Comparison of ENCODE assay signal across 22 mouse cellular contexts in the genomic region with DNA sequence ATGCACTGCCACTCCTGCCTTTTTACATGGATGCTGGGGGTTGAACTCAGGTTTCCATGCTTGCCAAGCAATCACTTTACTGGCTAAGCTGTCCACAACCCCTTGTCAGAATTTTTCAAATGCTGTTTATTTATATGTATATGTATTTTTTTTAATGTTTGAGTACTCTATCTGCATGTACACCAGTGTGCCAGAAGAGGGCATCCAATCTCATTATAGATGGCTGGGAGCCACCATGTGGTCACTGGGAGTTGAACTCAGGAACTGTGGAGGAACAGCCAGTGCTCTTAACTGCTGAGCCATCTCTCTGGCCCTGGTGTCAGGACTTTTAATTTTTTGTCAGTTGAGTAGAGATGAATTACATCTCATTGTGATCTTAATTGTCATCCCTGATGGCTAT. TPM values are rescaled to one million over a fixed set of nuclear protein-coding genes. Genes with fewer than 3 reads are reported as not detected.
A peak's percentile ranks its signal among the peaks of the same experiment; 100 is the strongest.
DNase-seq lines count a peak whose midpoint lies in the region; ATAC-seq and TF ChIP-seq lines count a peak whose summit lies in the region.
"Had no signal": no experiment of that assay in that cellular context is flagged by ENCODE, and none has a peak within 500 bp of the region (broad histone marks: within the 10 kb centered on the region; RNA-seq: fewer than 3 reads in every experiment).

No protein-coding gene starts in this region.

- TF ChIP-seq CTCF in layer of hippocampus, adult 2 months (conservative IDR thresholded peaks at IDR 0.05): peak; percentile 49

- H3K27ac ChIP-seq in layer of hippocampus, adult 2 months: no peak overlapping the region
- no peak overlapping the region for H3K27ac ChIP-seq in forebrain, embryonic 14.5 days (ENCODE audit: low read depth, low read length)
- H3K27ac ChIP-seq: forebrain, embryonic 10.5 days; limb, embryonic 12.5 days; macrophage; midbrain, embryonic 15.5 days; neural tube, embryonic 13.5 days had no signal

- DNase-seq in layer of hippocampus, adult 2 months (ENCODE audit: low spot score in 2 of 2): no peak
- DNase-seq in layer of hippocampus, adult 11-12 months (ENCODE audit: low spot score): no peak
- peak; percentile 4 for DNase-seq in A20 (ENCODE audit: low read depth, low spot score)
- DNase-seq in ES-CJ7 (ENCODE audit: low read depth, low spot score): peak; percentile 2
- DNase-seq in cerebellum, postnatal 4 days (ENCODE audit: low spot score in 2 of 2): no peak
- DNase-seq in forebrain, embryonic 14.5 days (ENCODE audit: low spot score): no peak
- DNase-seq: cerebellum, adult 18-20 months; gastrocnemius, postnatal 36 days; layer of hippocampus, postnatal 36 days; lung, adult 2 months had no signal

- no peak overlapping the region for H3K4me3 ChIP-seq in layer of hippocampus, adult 2 months
- H3K4me3 ChIP-seq in forebrain, embryonic 14.5 days (ENCODE audit: low read depth, low read length): no peak overlapping the region
- H3K4me3 ChIP-seq: forebrain, embryonic 10.5 days; heart, embryonic 12.5 days; limb, embryonic 12.5 days; midbrain, embryonic 15.5 days; neural tube, embryonic 13.5 days had no signal

- no peaks in the 10 kb centered on the region for H3K4me1 ChIP-seq in forebrain, embryonic 14.5 days (ENCODE audit: control insufficient read depth, insufficient read depth, low read length)
- H3K4me1 ChIP-seq: forebrain, embryonic 10.5 days; heart, embryonic 12.5 days; limb, embryonic 12.5 days; midbrain, embryonic 15.5 days; neural tube, embryonic 13.5 days had no signal

- no peaks in the 10 kb centered on the region for H3K36me3 ChIP-seq in forebrain, embryonic 14.5 days (ENCODE audit: control insufficient read depth, insufficient read depth, low read length)
- H3K36me3 ChIP-seq: limb, embryonic 12.5 days; midbrain, embryonic 15.5 days; neural tube, embryonic 13.5 days had no signal

- H3K9me3 ChIP-seq in forebrain, embryonic 14.5 days (replicated peaks; ENCODE audit: control insufficient read depth, low read length): no peaks in the 10 kb centered on the region
- H3K9me3 ChIP-seq: forebrain, embryonic 10.5 days; G1E; heart, embryonic 12.5 days; limb, embryonic 12.5 days; midbrain, embryonic 15.5 days; neural tube, embryonic 13.5 days had no signal

- H3K4me2 ChIP-seq in forebrain, embryonic 14.5 days (ENCODE audit: low read length): no peak overlapping the region
- H3K4me2 ChIP-seq: heart, embryonic 12.5 days; limb, embryonic 12.5 days; midbrain, embryonic 15.5 days; neural tube, embryonic 13.5 days had no signal

- no peaks in the 10 kb centered on the region for H3K27me3 ChIP-seq in forebrain, embryonic 14.5 days (replicated peaks; ENCODE audit: control insufficient read depth, insufficient read depth, low read length)
- H3K27me3 ChIP-seq: heart, embryonic 12.5 days; limb, embryonic 12.5 days; midbrain, embryonic 15.5 days; neural tube, embryonic 13.5 days had no signal

- ATAC-seq in megakaryocyte progenitor cell, adult 5-6 weeks (replicated peaks; ENCODE audit: poor library complexity): peak; percentile 65
- no peak for ATAC-seq in forebrain, embryonic 14.5 days
- ATAC-seq: activated CD4-positive, CD25-positive, alpha-beta regulatory T cell, adult 4 months; inflammation-experienced regulatory T-cells, adult 6 months; midbrain, embryonic 15.5 days had no signal

- no peak overlapping the region for H3K9ac ChIP-seq in forebrain, embryonic 14.5 days (ENCODE audit: low read length)
- H3K9ac ChIP-seq: heart, embryonic 12.5 days; limb, embryonic 12.5 days; midbrain, embryonic 15.5 days; neural tube, embryonic 13.5 days had no signal

RNA-seq across cellular contexts. Expression of gene Pdzd11, which starts 26.5 kb away (rescaled TPM):
- total RNA-seq in layer of hippocampus, adult 2 months (2021): 10 to 100 TPM; 39.0 to 43.5 TPM
- total RNA-seq in megakaryocyte progenitor cell, adult 5-6 weeks (2015): 59.2 and 69.1 TPM in 2 replicates
- 27.6 and 34.6 TPM in 2 replicates for total RNA-seq in megakaryocyte progenitor cell, adult 5-6 weeks (2017)
- polyA plus RNA-seq in forebrain, embryonic 14.5 days (2014; fragmentation: Nextera tagmentation; extraction: Ambion mirVana): 136 and 161 TPM in 2 replicates

RNA-seq across cellular contexts. Expression of gene Kif4, which starts 27.3 kb away (rescaled TPM):
- under 1 TPM; 0.61 to 0.77 TPM for total RNA-seq in layer of hippocampus, adult 2 months (2021)
- 29.9 and 34.5 TPM in 2 replicates for total RNA-seq in megakaryocyte progenitor cell, adult 5-6 weeks (2015)
- 39.4 and 39.9 TPM in 2 replicates for total RNA-seq in megakaryocyte progenitor cell, adult 5-6 weeks (2017)
- polyA plus RNA-seq in forebrain, embryonic 14.5 days (2014; fragmentation: Nextera tagmentation; extraction: Ambion mirVana): 16.9 and 21.0 TPM in 2 replicates

RNA-seq across cellular contexts. Expression of gene Arr3, which starts 47.6 kb away (rescaled TPM):
- total RNA-seq in layer of hippocampus, adult 2 months (2021): under 1 TPM in 1 of 2 experiments, not detected in 1; 0.41 TPM
- not detected in 2 replicates for total RNA-seq in megakaryocyte progenitor cell, adult 5-6 weeks (2015)
- not detected in 2 replicates for total RNA-seq in megakaryocyte progenitor cell, adult 5-6 weeks (2017)
- not detected in 2 replicates for polyA plus RNA-seq in forebrain, embryonic 14.5 days (2014; fragmentation: Nextera tagmentation; extraction: Ambion mirVana)
- total RNA-seq: gastrocnemius, postnatal 36 days; hematopoietic stem cell, adult 5-6 weeks had no signal
- polyA plus RNA-seq: activated CD4-positive, CD25-positive, alpha-beta regulatory T cell, adult 4 months; embryonic facial prominence, embryonic 14.5 days; forebrain, embryonic 10.5 days; G1E; inflammation-experienced regulatory T-cells, adult 6 months; limb, embryonic 12.5 days; lung, adult 2 months; macrophage; midbrain, embryonic 15.5 days; neural tube, embryonic 13.5 days had no signal

RNA-seq across cellular contexts. Expression of gene P2ry4, which starts 58.2 kb away (rescaled TPM):
- not detected for total RNA-seq in layer of hippocampus, adult 2 months (2021)
- total RNA-seq in megakaryocyte progenitor cell, adult 5-6 weeks (2015): not detected in 2 replicates
- not detected in 2 replicates for total RNA-seq in megakaryocyte progenitor cell, adult 5-6 weeks (2017)
- polyA plus RNA-seq in forebrain, embryonic 14.5 days (2014; fragmentation: Nextera tagmentation; extraction: Ambion mirVana): not detected in 2 replicates
- total RNA-seq: gastrocnemius, postnatal 36 days; hematopoietic stem cell, adult 5-6 weeks had no signal
- polyA plus RNA-seq: activated CD4-positive, CD25-positive, alpha-beta regulatory T cell, adult 4 months; forebrain, embryonic 10.5 days; G1E; heart, embryonic 12.5 days; limb, embryonic 12.5 days; macrophage; midbrain, embryonic 15.5 days; neural tube, embryonic 13.5 days had no signal

Comparison
In these comparisons a context has a peak if more than half of its experiments do, and no peak if none do; other contexts are left out.
1. DNase-seq: peak in A20 (single experiment) and ES-CJ7 (single experiment); none in layer of hippocampus, adult 2 months (0 of 2), layer of hippocampus, adult 11-12 months (single experiment), cerebellum, postnatal 4 days (0 of 2) and forebrain, embryonic 14.5 days (single experiment).
2. RNA of gene Kif4, which starts 27.3 kb away (total RNA-seq): 29.9 to 39.9 TPM in megakaryocyte progenitor cell, adult 5-6 weeks; 0.61 to 0.77 TPM in layer of hippocampus, adult 2 months; every median in the first group is over 10 times any median in the second.